Mouse (Mus musculus) adrenal gland, postnatal 25 days (tissue): ENCODE data around the gene Fmo5. TPM values are rescaled to one million over a fixed set of nuclear protein-coding genes. Genes with fewer than 3 reads are reported as not detected.

ENCODE experiments used
- DNase-seq: peaks from one replicate; pipeline ENCODE4 v3.0.0; 2021; ENCODE audit warnings: mixed read lengths
- microRNA-seq, 2 experiments: library from miRNA; unstranded; fragments of <30 nt; microRNA quantifications; one replicate each; pipeline ENCODE4 v1.2.0; 2021
- total RNA-seq: library from RNA; stranded (reverse); gene quantifications from 2 replicates; pipeline ENCODE4 v1.2.3, GENCODE M21; 2021

Fmo5 gene
- total RNA-seq, 1 experiment from 2014 or later: 13.1 TPM

- peak; percentile 71 for DNase-seq
Measured at GRCm38 (mm10) chr3:97681321-97682158, 52.9 kb downstream of the Fmo5 start.

DNA sequence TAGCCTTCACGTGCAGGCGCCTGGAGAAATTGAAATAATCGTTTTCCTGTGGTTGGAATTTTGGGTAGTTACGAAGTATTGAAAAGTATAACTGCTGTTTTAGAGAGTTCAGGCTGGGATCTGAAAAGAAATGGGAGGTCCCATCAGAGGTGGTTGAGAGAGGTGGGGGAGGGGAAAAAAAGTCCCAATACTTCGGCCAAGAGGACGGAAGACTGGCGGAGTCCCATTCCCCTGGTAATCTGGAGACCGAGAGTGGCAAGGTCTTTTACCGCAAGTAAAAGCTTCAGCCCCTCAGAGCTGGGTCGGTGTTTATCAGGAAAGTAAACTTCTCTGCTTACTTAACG lies 53.5 kb downstream of the Fmo5 start:
- DNase-seq: no peak

DNA sequence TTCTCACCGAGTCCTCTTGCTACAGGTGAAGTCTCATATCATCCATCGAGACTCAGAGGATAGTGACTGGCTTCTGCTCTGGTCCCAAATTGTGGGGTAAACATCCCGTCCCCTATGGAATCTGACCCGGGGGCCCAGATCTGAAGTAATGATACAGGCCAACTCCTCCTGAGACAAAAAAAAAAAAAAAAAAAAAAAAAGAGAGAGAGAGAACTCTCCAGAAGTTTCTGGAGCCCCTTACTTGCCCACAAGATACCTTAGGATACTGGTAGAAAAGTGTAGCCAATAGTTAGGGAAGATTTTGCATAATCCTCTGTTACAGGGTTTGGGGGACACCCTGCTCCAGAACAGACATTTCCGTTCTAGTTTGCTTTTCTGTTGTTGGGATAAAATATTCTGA lies 54.0 kb downstream of the Fmo5 start:
- no peak for DNase-seq

DNA sequence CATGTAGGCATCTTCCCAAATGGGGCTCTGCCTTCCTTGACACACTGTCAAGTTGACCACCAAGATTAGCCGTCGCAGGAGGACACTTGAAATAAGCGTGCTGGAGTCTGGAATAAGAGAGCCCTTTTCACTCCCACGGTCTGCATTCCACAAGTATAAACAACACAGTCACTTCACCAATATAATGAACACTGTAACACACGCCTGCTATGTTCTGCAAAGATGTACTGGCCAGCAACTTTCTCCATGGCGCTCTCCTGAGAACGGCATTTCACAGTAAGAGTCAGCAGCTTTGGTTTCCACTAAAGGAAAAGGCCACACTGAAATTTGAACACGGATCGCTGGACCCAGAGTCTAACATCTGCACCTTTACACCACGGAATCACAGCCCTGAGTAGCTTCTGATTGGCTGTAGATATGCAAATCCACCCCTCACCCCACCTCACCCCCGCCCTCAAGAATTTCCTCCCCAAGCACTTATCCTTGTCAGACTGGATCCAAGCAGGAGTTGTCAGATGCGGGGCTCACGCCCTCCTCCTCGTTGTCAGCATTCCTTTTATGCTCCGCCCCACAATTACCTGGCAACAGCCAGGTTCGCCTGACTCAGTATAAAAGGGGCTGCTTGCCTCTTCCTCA lies 55.1 kb downstream of the Fmo5 start:
- no peak for DNase-seq

DNA sequence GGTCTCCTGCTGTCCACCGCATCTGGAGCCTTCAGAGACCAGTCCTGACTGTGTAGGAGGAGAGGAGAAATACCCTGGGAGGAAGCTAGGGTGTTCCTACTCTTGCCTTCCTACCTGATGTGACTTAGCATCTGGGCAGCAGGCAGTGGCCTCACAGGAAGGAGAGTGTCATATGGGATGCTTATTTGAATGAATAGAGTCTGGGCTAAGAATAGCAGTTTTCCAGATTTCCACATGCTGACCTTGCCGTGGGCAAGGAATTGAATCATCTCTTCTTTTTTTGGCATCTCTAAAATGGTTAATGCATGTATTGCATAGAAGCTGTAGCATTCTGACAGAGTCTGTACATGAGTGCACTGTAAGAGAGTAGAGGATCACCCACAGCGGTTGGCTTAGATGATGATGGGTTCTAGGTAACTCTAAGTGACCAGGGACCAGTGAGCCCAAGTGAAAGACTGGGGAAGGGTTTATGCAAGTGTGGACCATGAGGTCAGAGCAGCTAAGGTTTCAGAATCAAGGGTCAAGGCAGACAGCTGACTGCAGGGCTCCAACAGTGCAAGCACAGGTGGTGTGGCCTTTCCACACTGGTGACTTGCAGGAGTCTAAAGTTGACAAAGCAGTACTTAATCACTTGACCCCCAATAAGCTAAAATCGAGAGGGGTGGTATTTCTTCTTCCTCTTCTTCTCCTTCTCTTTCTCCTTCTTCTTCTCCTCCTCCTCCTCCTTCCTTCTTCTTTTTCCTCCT lies 57.9 kb downstream of the Fmo5 start:
- no peak for DNase-seq

DNA sequence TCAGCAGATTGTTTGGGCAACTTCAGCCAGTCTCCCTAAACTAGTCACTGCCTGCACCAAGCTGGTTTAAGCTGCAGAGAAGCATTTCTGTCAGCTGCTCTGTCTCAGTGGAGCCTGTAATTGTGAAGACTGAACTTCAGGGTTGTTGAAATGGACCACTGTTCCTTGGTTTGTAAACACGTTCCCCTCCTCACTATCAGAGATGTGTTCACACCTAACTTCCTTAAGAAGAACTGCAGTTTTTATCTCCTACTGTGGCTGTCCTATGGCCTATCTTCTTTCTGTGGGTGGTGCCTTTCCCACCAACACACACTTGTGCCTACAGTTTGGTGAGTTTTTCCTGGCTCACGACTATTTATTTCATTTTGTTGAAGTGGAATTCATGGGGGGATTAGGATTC lies 60.7 kb downstream of the Fmo5 start:
- DNase-seq: no peak

DNA sequence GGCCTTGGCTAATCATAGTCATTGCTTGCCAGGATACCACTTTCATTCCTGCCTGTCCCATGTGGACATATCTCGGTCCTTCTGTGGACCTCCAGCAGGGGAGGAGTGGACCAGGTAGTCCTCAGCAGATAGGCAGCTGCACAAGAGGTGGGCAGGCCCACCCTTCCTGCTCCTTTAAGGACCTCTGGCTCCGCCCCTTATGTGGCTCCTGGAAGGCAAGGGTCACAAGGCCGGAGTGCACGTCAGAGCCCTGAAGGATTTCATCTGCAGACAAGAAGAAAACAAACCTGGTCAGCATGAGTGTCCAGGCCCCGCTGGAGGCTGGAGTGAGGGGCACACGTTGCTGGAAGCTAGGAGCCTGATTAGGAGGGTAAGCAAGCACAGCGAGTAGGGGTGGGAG lies 62.0 kb downstream of the Fmo5 start:
- peak; percentile 9 for DNase-seq

DNA sequence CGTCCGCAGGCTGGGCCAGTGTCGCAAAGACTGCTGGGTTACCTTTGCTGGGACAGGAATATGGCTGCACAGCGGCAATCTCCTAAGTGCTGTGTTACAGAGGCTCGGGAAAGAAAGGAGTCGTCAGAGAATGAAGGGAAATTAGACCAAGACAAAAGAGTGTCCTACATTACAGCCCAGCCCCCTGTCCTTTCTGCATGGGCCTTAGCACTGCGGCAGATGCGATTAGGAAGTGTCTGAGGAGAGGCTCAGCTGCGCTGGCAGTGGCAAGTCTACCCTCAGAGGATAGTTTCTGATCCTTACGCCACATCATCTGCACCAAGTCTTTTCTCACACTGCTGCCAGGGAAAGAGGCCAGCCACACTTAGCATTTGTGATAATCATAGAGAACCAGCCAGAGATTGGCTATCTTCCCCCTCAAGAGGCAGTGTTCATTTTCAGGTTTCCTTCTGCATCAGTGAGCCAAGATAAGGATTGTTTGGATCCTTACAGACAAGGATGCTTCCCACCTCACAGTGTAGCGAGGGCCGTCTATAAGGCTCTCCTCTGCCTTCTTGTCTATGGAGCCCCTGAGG lies 62.9 kb downstream of the Fmo5 start:
- DNase-seq: no peak

DNA sequence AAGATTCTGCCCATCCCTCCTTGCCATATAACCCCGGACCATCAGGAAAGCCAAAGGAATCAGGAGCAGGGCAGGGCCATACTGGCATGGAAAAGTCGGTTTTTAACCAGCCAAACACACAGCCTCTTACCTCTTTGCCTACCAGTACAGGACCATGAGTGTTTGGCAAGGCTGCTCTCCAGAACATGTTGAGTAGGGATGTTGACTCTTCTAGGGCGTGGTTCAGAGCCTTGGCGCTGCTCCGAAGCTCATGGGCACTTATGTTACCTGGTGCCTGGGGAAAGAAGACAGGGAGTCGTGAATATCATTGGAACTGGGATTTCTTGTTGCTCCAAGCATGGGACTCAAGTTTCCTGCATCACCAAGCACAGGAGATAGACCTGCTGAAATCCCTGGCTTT lies 65.2 kb downstream of the Fmo5 start:
- no peak for DNase-seq

DNA sequence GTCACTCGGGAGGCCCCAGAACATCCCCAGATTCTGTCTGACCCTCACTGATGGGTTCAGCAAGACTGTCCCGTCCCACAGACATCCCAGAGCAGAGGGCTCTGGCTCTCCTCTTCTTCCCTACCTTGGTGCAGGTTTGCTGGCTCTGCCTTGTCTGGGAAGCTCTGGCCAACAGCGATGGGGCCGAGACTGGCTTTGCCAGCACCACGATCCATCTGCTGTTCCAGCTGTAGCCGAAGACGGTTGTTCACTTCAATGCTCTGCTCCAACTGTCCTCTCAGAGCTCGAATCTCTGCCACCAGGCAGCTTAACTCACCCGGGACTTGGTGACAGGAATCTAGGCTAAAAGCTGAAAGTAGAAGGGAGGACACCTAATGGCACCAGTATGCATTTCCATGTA lies 68.3 kb downstream of the Fmo5 start:
- DNase-seq: no peak

DNA sequence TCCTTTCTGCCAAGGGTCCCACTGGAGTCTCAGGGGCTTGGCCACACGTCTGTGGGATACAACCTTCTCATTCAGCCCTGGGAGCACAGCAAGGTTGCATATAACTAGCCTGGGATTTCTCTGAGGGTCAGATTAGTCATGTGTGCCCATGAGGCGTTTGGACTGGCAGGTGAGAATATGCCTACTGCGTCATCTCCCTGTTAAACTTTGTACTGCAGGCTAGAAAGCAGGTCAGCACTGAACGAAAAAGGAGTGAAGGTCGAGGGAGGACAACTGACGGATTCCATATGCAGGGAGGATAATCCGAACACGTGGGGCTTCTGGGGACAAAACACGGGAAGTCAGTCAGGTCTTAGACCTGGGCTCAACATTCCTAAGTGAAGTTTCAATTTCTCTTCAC lies 68.7 kb downstream of the Fmo5 start:
- no peak for DNase-seq

DNA sequence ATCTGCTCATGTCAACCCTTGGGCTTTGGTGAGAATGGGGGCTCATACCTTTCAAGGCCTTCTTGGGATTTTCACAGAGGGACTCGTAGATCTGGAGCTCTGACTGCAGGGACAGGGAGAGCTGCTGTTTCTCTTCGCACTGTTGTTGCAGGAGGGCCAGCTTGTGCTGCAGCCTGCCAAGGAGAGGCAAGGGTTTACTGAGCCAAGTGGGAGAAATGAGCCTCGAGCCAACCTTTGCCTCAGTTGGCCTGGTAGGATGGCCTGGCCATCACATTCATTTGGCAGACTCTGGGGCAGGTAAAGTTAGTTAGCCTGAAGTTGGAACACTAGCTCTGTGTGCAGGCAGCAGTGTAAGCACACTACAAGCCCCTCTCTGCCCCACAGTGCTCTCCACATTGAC lies 70.5 kb downstream of the Fmo5 start:
- DNase-seq: no peak

- DNase-seq: no peak
Measured at GRCm38 (mm10) chr3:97701198-97701597, 72.6 kb downstream of the Fmo5 start.

DNA sequence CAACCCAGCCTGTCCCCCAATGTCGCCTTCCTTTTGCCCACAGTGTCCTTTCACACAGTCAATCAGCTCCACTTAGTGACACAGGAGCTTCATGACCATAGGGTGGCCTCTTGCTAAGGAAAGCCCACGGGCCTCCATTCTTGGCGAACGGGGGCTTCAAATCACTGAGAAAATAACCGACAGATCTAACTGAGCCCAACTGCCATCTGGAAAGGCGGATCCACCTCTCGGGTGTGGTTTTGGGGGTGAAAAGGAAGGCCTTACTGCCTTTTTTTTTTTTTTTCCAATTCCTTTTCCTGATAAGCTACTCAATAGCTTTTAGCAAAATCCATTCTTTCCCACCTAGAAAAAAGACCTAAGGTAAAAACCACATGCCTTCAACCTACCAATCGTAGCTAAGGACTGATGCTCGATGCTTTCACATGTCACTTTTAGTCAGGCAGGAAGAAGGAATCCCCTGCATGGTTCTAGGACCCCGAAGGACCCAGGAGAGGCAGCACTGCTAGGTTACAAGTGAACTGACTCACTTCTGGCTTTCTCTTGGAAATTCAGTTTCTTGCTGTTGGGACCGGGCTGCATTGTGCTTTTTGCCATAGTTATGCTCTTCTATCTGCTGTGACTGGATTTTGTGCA lies 74.0 kb downstream of the Fmo5 start:
- DNase-seq: no peak

Small RNA genes lying within 50 kb of the gene (microRNA-seq; reads per million reads assigned to microRNA genes)
- 0 to 1.0 reads per million in 2 experiments for gene Mir7225

Other genes with a start within 250 kb of the Fmo5 start
- gene Olfr1402, start 206.8 kb upstream of the Fmo5 start, total RNA-seq: not detected in 2 replicates
- gene Chd1l, start 18.6 kb upstream of the Fmo5 start, total RNA-seq: 13.9 and 20.1 TPM in 2 replicates
- 9.6 and 11.6 TPM in 2 replicates for gene Prkab2, start 29.4 kb downstream of the Fmo5 start, total RNA-seq
- not detected in 2 replicates for gene Gm17651, start 45.9 kb downstream of the Fmo5 start, total RNA-seq